Mouse (Mus musculus) layer of hippocampus, postnatal 36 days (tissue): ENCODE measurements around the gene Sun2. TPM values are rescaled to one million over a fixed set of nuclear protein-coding genes. Genes with fewer than 3 reads are reported as not detected.

Source experiments
- DNase-seq, 2 experiments: peaks; one replicate each; pipeline ENCODE4 v3.0.0; 2022
- total RNA-seq, 2 experiments: library from RNA; stranded (reverse); gene quantifications; 2 replicates each; pipeline ENCODE4 v1.2.3; 2021

Gene Sun2
- total RNA-seq, 2 experiments from 2014 or later: 25.3 to 31.9 TPM

- no peak for DNase-seq
These were observed 12.8 kb upstream of the Sun2 start for GRCm38 (mm10) chr15:79755176-79755575.

- DNase-seq: no peak
These were observed 11.5 kb upstream of the Sun2 start for GRCm38 (mm10) chr15:79753873-79754272.

DNA sequence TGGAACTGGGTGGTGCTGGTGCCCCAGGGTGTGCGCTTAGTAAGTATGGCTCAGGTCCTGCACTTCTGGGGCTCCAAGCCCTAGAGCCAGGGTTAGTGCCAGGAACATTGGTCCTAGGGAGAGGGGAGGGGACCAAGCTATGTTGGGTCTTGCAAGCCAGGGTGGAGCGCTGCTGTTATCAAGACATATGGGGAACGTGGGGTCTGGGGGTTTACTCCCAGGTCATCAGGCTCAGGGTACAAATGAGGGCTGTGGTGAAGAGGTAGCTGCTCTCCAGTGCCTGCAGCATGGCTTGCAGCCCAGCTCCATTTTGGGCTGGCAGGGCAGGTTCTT lies 11.1 kb upstream of the Sun2 start:
- DNase-seq: no peak

- DNase-seq: peak; percentile 73 to 75
These were observed 10.5 kb upstream of the Sun2 start for GRCm38 (mm10) chr15:79752742-79753419.

DNA sequence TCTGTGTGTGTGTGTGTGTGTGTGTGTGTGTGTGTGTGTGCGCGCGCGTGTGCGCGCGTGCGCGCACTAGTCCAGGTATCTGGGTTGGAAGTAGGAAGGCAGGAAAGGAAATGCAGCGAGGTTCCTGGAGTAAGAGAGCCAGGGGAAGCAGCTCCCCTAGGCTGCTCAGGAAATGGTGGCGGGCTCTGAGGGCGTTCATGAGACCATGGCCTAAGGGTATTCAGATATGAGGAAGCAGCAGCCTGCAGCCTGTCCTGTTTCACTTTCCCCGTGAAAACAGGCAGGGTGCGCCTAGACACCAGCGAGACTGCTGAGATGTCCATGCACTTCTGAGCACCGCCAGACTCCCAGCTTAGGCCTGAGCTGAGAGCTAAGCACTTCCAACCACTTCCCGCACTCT lies 9.4 kb upstream of the Sun2 start:
- DNase-seq: no peak

GRCm38 (mm10) chr15:79750266-79750665 lies 7.9 kb upstream of the Sun2 start:
- no peak for DNase-seq

DNA sequence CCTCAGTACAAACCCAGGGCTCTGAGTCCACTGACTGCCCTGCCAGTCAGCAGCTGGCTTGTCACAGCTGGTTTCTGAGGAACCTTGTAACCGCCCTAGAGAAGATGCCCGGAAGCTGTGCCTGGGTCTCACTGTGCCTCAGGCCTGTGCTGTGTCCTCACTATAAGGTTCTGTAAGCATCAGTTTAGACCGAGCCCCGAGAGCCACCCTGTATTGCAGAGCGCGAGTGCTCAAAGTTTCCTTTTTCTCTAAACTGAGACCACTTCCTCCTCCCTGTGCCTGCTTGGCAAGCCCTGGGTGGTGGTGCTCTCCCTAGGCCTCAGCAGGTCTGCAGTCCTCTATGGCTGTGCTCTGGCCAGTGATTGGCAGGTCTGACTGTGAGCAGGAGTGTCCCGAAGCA lies 6.8 kb upstream of the Sun2 start:
- DNase-seq: no peak

- DNase-seq: no peak
These were observed 5.7 kb upstream of the Sun2 start for GRCm38 (mm10) chr15:79747998-79748397.

DNA sequence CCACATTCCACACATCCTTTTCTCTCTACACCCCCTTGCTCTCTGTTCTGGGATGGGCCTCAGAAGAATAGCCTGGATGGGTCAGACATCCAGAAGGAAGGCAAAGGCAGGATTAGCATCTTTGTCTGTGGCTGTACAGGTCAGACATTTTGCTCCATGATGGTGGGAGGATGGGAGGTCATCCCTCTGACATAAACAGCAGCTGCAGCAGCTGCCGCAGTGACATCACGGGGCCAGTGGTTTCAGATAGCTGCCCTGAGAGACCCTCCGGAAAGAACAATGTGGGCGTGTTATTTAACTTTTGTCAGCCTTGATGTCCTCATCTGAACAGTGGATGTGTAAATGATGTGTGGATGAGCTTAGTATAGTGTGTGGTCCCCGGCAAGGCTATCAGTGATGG lies 3.5 kb upstream of the Sun2 start:
- DNase-seq: no peak

- DNase-seq: no peak
These were observed 3.0 kb upstream of the Sun2 start for GRCm38 (mm10) chr15:79745312-79745711.

- DNase-seq: no peak
These were observed 2.4 kb upstream of the Sun2 start for GRCm38 (mm10) chr15:79744742-79745141.

DNA sequence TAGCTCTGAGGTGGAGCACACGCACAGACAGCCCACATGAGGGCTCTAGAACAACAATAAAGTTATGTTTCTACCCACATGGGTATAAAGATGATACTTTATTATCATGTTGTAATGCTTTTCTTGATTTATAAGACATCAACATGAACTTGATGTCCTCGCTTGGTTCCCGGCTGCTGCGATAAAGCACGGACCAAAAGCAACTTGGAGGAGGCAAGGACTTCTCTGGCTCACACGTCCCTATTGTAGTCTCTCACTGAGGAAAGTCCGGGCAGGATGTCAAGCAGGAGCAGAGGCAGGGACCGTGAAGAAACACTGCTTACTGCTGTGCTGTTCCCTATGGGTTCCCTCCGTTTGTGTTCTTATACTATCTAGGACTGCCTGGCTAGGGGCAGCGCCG lies 1.7 kb upstream of the Sun2 start:
- DNase-seq: no peak

DNA sequence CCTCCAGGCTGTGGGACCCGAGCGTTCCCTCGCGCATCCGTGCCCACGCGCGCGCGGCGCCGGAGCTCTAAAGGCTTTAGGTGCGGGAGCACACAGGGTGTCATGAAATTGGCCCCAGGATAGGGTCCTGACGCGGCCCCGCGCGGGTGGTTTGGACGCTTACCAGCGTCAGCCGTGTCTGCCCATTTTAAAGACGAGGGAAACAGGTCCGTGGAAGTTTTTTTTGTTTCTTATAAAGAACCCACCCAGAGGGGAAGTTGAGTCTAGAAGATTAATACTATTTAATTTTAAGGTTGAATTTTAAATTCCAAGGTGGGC lies 329 bp upstream of the Sun2 start:
- no peak for DNase-seq

GRCm38 (mm10) chr15:79741173-79741858 lies 1.0 kb downstream of the Sun2 start:
- DNase-seq: no peak

- no peak for DNase-seq
These were observed 1.6 kb downstream of the Sun2 start for GRCm38 (mm10) chr15:79740739-79741138.

GRCm38 (mm10) chr15:79734311-79734710 lies 8.0 kb downstream of the Sun2 start:
- DNase-seq: no peak

- DNase-seq: no peak
These were observed 8.7 kb downstream of the Sun2 start for GRCm38 (mm10) chr15:79733640-79734039.

DNA sequence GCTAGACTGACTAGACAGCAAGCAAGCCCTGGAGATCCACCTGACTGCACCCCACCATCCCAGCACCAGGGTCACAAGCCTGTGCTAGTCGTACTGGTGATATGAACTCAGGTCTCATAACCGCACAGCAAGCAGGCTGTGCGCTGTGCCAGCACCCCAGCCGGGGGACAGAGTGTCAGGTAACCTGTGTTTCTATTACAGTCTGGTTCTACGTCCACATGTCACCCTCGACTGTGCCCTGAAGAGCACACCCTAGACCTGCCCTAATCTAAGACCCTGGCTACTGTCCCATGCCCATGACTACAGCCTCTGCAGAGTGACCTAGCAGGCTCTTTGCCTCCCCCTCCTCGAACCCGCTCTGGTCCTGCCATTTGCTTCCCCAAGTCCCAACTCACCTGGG lies 9.1 kb downstream of the Sun2 start:
- no peak for DNase-seq

DNA sequence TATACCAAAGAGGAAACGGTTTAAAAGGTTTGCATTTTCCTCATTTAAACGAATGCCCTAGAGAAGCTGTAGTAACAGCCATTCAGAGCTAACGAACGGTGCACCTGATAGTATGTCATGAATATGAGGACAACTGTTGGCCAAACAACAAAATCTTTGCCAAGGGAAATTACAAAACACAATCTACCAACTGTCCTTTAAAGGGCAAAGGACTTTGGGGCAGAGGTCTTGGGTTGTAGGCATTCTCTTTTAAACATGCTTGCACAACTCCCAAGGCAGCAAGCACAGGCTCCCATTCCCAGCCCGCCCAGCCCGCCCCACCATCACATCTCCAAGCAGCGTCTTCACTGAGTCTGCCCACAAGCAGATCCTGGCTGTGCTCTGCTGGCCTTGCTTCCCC lies 10.8 kb downstream of the Sun2 start:
- no peak for DNase-seq

- no peak for DNase-seq
These were observed 13.5 kb downstream of the Sun2 start for GRCm38 (mm10) chr15:79728731-79729388.

GRCm38 (mm10) chr15:79728311-79728710 lies 14.0 kb downstream of the Sun2 start:
- DNase-seq: no peak

- no peak for DNase-seq
These were observed 14.5 kb downstream of the Sun2 start for GRCm38 (mm10) chr15:79727840-79728239.

DNA sequence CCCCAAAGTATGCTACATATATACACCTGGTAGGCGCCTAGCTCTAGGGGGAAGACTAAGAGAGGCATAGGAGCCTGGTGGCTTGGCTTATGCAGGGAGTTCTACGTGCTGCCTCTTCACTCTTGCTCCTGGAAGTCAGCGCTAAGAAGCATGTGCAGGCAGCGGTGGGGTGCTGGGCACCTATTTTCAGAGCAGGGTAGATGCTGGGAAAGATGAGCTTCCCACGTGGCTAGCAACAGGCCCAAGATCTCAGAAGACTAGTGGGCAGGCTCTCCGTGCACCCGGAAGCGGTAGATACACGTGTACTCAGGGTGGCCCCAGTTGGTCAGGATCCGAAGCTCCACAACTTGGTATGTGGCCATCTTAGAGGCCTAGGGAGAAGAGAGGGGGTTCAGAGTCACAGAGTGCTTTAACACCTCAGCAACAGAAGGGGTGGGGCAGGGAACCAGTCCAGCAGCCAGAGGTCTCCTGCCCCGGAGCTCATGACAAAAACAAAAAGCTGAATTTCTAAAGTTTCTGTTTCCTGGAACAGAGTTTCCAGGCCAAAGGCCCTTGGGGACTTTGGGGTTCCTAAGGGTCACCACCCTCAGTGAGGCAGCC lies 17.0 kb downstream of the Sun2 start:
- no peak for DNase-seq

- DNase-seq: no peak
These were observed 18.9 kb downstream of the Sun2 start for GRCm38 (mm10) chr15:79723439-79723838.
